Mouse (Mus musculus) CH12.LX (cell line): ENCODE data around the gene Kcnj2. TPM values are rescaled to one million over a fixed set of nuclear protein-coding genes. Genes with fewer than 3 reads are reported as not detected.
A peak's percentile ranks its signal among the peaks of the same experiment; 100 is the strongest.

Experiments
- DNase-seq: peaks from one replicate; pipeline ENCODE4 v3.0.0-alpha.2; 2013; ENCODE audit errors: extremely low read depth
- H3K27ac ChIP-seq: 2 replicates; pipeline ENCODE4 v1.5.1; 2012; ENCODE audit warnings: low read depth, mild to moderate bottlenecking, control low read depth, moderate library complexity; ENCODE audit not compliant: insufficient read depth
- H3K27me3 ChIP-seq: replicated peaks from 2 replicates; pipeline ENCODE3; 2012; ENCODE audit warnings: inconsistent platforms
- H3K36me3 ChIP-seq, 2 experiments: replicated peaks in 1 of 2; 2 replicates each; pipeline versions ENCODE3 to v1.6.1; 2012; ENCODE audit warnings: inconsistent platforms in 1 of 2, low read length in 1 of 2, mild to moderate bottlenecking in 1 of 2, mixed read lengths in 1 of 2, moderate library complexity in 1 of 2; ENCODE audit not compliant: control insufficient read depth in 1 of 2, insufficient read depth in 1 of 2
- H3K4me1 ChIP-seq, 2 experiments: 2 replicates each; pipeline ENCODE4 v1.6.1; 2012; ENCODE audit warnings: inconsistent platforms in 1 of 2, moderate library complexity in 1 of 2; ENCODE audit not compliant: insufficient read depth in 2 of 2, control insufficient read depth in 1 of 2
- H3K4me2 ChIP-seq: 2 replicates; pipeline ENCODE4 v1.6.1; 2012; ENCODE audit warnings: low read depth, mild to moderate bottlenecking, control low read depth; ENCODE audit not compliant: poor library complexity, insufficient read depth, severe bottlenecking
- H3K4me3 ChIP-seq, 3 experiments: fragments of 150-350 bp in 1 of 3; sonication (generic) in 1 of 3; replicated peaks in 1 of 3; 2 replicates each; pipeline versions ENCODE3 to v1.5.1; 2011 to 2012; ENCODE audit warnings: low read depth in 2 of 3, low read length in 2 of 3, mild to moderate bottlenecking in 2 of 3, moderate library complexity in 2 of 3, control low read depth in 1 of 3, improper control_type of control experiment in 1 of 3, inconsistent platforms in 1 of 3, mixed read lengths in 1 of 3; ENCODE audit not compliant: poor library complexity in 1 of 3
- H3K79me2 ChIP-seq: replicated peaks from 2 replicates; pipeline ENCODE4 v1.6.1; 2012; ENCODE audit warnings: mild to moderate bottlenecking, moderate library complexity; ENCODE audit not compliant: control insufficient read depth, poor library complexity, insufficient read depth, severe bottlenecking; ENCODE audit errors: extremely low read depth
- H3K9ac ChIP-seq: 2 replicates; pipeline ENCODE4 v1.6.1; 2012; ENCODE audit warnings: low read depth, mild to moderate bottlenecking, control low read depth, moderate library complexity; ENCODE audit not compliant: insufficient read depth
- H3K9me3 ChIP-seq: replicated peaks from 2 replicates; pipeline ENCODE3; 2012; ENCODE audit warnings: low read length, inconsistent platforms, mixed read lengths
- CTCF ChIP-seq, 2 experiments: IDR thresholded peaks in 1 of 2; conservative IDR thresholded peaks in 1 of 2; 2 replicates each; pipeline ENCODE4 v1.5.1; 2011 to 2012; ENCODE audit warnings: low read depth in 2 of 2, low read length in 2 of 2, improper control_type of control experiment in 1 of 2, inconsistent platforms in 1 of 2, mild to moderate bottlenecking in 1 of 2, moderate library complexity in 1 of 2
- JUND ChIP-seq: conservative IDR thresholded peaks from 2 replicates; pipeline ENCODE4 v1.6.1; 2011; ENCODE audit warnings: low read depth, low read length, improper control_type of control experiment
- PAX5 ChIP-seq: IDR thresholded peaks from 2 replicates; pipeline ENCODE4 v1.6.1; 2012; ENCODE audit warnings: low read length, inconsistent platforms, mixed read lengths
- RAD21 ChIP-seq: IDR thresholded peaks from 2 replicates; pipeline ENCODE4 v1.6.1; 2011; ENCODE audit warnings: low read depth, mild to moderate bottlenecking, low read length, improper control_type of control experiment, moderate library complexity
- SMC3 ChIP-seq: IDR thresholded peaks from 2 replicates; pipeline ENCODE4 v1.6.1; 2011; ENCODE audit warnings: low read depth, low read length, improper control_type of control experiment
- ZKSCAN1 ChIP-seq: IDR thresholded peaks from 2 replicates; pipeline ENCODE4 v1.6.1; 2012; ENCODE audit warnings: low read depth, inconsistent platforms, low read length, improper control_type of control experiment, borderline replicate concordance
- ZMIZ1 ChIP-seq: IDR thresholded peaks from 2 replicates; pipeline ENCODE4 v1.6.1; 2012; ENCODE audit warnings: low read depth, mild to moderate bottlenecking, inconsistent platforms, low read length, improper control_type of control experiment
- ZNF384 ChIP-seq: IDR thresholded peaks from 2 replicates; pipeline ENCODE4 v1.6.1; 2012; ENCODE audit warnings: low read depth, low read length, improper control_type of control experiment, inconsistent platforms
- dilution Hi-C: fragments of 300-500 bp; cut with MboI; formaldehyde crosslinking; loops from 2 replicates; pipeline ENCODE4 v1.14.3; 2020; ENCODE audit warnings: low sequenced_read_pairs; ENCODE audit not compliant: extremely low pct_unique_long_range_greater_than_20kb, extremely low pct_ligation_motif_present
- in situ Hi-C: fragments of 300-500 bp; cut with MboI; formaldehyde crosslinking; loops from 3 replicates; pipeline ENCODE4 v1.14.3; 2019; ENCODE audit warnings: low sequenced_read_pairs, low pct_ligation_motif_present, low pct_unique_long_range_greater_than_20kb, mixed read lengths
- polyA plus RNA-seq: library from polyadenylated mRNA; unstranded; fragments of >175 nt; gene quantifications from 2 replicates; pipeline ENCODE4 v1.2.1, GENCODE M21; 2012; ENCODE audit warnings: low read depth; ENCODE audit not compliant: insufficient read length
- total RNA-seq, 2 experiments: library from RNA; depleted of rRNA; stranded (reverse); fragments of 300-350 nt in 1 of 2; fragments of >200 nt in 1 of 2; gene quantifications; 2 replicates each; pipeline ENCODE4 v1.2.3; 2012 to 2014

Kcnj2 gene
- total and polyA plus RNA-seq, 3 experiments = under 0.01 to 0.11 (median 0.09) TPM

DNA sequence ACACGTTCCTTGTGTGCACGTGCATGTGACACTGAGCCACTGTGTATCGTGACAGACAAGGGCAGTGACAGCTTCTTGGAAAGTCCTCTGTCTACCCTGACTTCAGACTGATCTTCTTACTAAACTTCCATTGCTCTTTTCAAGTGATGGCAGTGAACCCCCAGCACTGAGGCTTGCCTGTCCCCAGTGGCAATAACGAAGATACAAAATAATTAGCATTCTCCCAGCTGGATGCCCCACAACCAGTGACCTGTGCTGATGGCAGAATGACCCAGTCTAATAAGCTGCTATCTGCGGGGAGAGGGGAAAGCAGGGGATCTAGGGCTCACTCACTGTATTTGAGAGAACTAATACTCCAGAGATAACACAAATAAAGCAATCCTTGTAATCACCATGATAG is 5.7 kb upstream of the Kcnj2 start:
- no peak overlapping the region for H3K9ac ChIP-seq
- no peak for TF ChIP-seq PAX5
- no peak for TF ChIP-seq ZNF384
- TF ChIP-seq JUND = no peak
- TF ChIP-seq, all 38 proteins: peak for 0
- no peaks in the 10 kb centered on the region for H3K36me3 ChIP-seq
- H3K4me1 ChIP-seq = no peaks in the 10 kb centered on the region
- no peaks in the 10 kb centered on the region for H3K79me2 ChIP-seq
- DNase-seq = no peak
- H3K4me3 ChIP-seq = no peak overlapping the region
- no peaks in the 10 kb centered on the region for H3K27me3 ChIP-seq
- H3K4me2 ChIP-seq = no peak overlapping the region
- in situ Hi-C loops (loop anchor here (25.0 kb wide), 2 partner anchors 377 to 698 kb away; no protein-coding TSS in a partner anchor), dilution Hi-C loops (no loop called here)
- H3K9me3 ChIP-seq = no peaks in the 10 kb centered on the region
- no peak overlapping the region for H3K27ac ChIP-seq

DNA sequence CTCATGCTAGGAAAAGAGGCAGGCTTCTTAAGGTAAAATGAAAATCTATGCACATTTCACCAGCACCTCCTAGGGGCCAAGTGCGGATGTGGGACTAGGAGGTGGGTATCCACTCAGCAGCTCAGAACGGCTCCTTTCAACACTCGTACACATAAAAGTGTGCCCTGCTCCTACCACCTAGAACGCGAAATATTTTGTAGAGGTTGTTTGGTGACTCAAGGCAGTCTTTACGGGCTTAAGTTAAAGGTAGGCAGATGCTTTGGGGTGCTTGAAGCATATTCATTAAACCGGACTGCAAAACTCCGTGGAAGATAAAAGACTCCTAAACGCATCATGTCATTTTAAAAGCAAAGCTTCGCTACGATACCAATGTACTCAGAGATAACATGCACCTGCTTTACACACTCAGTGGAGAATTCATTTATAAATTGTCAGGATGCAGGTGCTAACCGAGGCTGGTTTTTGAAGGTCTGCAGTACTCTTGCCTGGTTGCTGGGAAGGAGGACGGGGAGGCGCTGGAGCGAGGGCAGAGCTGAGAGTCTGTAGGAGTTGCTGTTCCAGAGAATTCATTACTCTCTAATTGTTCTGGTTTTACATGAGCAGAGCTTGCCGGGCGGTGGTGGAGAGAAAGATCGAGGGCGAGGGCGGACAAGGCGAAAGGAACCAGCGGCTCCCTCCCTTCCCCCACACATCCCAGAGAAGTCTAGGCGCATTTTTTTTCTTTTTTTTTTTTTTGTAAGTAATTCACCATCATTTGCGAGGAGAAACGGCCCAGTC is 1.0 kb upstream of the Kcnj2 start:
- no peak overlapping the region for H3K27ac ChIP-seq
- H3K4me3 ChIP-seq = peak overlapping the region in 1 of 3 experiments; percentile 57
- DNase-seq = peak; percentile 72
- peaks cover 0 to 4% of the 10 kb centered on the region in 2 experiments; a peak in 1 of 4 replicates for H3K4me1 ChIP-seq
- H3K9me3 ChIP-seq = no peaks in the 10 kb centered on the region
- no peaks in the 10 kb centered on the region for H3K27me3 ChIP-seq
- H3K36me3 ChIP-seq = no peaks in the 10 kb centered on the region
- TF ChIP-seq CTCF (conservative IDR thresholded peaks at IDR 0.05 in 1 of 2, IDR thresholded peaks at IDR 0.05 in 1 of 2; ENCODE audit: low read depth in 2 of 2, low read length in 2 of 2) (peak; percentile 43 to 64; a peak in 2 of 4 replicates), ZMIZ1 (no peak), RAD21 (peak; percentile 69), ZNF384 (peak; percentile 50), SMC3 (peak; percentile 45), PAX5 (no peak)
- H3K4me2 ChIP-seq = peak overlapping the region; percentile 60
- dilution Hi-C loops (no loop called here), in situ Hi-C loops (loop anchor here (25.0 kb wide), 2 partner anchors 372 to 703 kb away; no protein-coding TSS in a partner anchor)
- H3K79me2 ChIP-seq = no peaks in the 10 kb centered on the region
- H3K9ac ChIP-seq = no peak overlapping the region

DNA sequence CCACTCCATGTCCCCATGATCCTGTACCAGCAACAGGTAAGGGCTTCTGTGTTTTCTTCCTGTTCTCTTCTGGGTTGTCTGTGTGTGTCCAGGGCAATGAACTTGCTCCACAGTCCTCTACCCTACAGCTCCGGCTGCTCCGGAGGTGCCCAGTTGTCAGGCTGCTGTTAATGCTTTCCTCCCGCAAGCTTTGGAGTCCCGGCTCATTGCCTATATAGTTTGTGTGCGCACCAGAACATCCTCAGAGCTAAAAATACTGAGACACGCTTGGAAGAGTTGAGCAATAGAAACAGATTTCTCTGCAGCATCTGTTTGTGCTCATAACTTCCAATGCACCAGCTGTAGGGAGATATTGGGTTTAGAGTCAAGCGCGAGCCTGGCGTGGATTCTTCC is 331 bp downstream of the Kcnj2 start:
- Histone ChIP-seq H3K36me3 (no peaks in the 10 kb centered on the region), H3K9me3 (no peaks in the 10 kb centered on the region), H3K4me3 (peak overlapping the region in 1 of 3 experiments; percentile 57), H3K4me1 (peaks cover 0 to 12% of the 10 kb centered on the region in 2 experiments; a peak in 2 of 4 replicates), H3K9ac (no peak overlapping the region), H3K27me3 (no peaks in the 10 kb centered on the region), H3K27ac (no peak overlapping the region), H3K79me2 (no peaks in the 10 kb centered on the region), H3K4me2 (peak overlapping the region; percentile 26; the same call in 1 of the 2 replicates)
- in situ Hi-C loops = loop anchor here (25.0 kb wide), 2 partner anchors 371 to 704 kb away; no protein-coding TSS in a partner anchor
- no peak for DNase-seq
- dilution Hi-C loops = no loop called here
- no peak for TF ChIP-seq ZKSCAN1
